9 mouse cellular contexts compared by ENCODE assay signal in the genomic region with DNA sequence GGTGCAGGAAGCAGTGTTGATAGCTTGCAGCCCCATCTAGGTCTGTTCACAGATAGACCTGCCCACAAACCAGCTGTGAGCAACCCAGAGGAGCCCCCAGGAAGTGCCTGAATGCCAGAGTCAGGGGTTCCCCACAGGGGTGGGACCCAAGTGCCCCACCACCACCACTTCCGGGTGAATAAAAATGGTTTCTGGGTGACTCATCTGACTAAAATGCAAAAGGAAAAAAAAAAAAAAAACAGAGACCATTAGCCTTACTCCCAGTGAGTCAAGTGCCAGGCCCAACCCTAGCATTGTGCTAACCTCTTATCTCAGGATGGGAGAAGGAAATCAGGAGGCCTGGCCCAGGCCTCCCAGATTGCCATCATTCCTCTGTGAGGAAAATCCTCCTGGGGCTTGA. TPM values are rescaled to one million over a fixed set of nuclear protein-coding genes. Genes with fewer than 3 reads are reported as not detected.
DNase-seq lines count a peak whose midpoint lies in the region; ATAC-seq and TF ChIP-seq lines count a peak whose summit lies in the region.
"Had no signal": no experiment of that assay in that cellular context is flagged by ENCODE, and none has a peak within 500 bp of the region (broad histone marks: within the 10 kb centered on the region; RNA-seq: fewer than 3 reads in every experiment).

No protein-coding gene starts in this region.

- H3ac ChIP-seq in C2C12 (ENCODE audit: control insufficient read depth, insufficient read length, low read depth), result no peak overlapping the region

- no peaks in the 10 kb centered on the region for H3K36me3 ChIP-seq in C2C12 (ENCODE audit: control insufficient read depth, insufficient read depth)

- no peak for TF ChIP-seq CTCF in C2C12 (IDR thresholded peaks at IDR 0.05; ENCODE audit: control insufficient read depth, insufficient read depth, insufficient read length)
- no peak for TF ChIP-seq CTCF in Patski (IDR thresholded peaks at IDR 0.05)

- POLR2A ChIA-PET in Patski (lab: Charles Lee), result interaction anchor here (1.2 to 1.8 kb wide), 2 partner anchors 12 to 13 kb away, joined by 3 to 7 read pairs; no protein-coding TSS in a partner anchor

- H3K79me2 ChIP-seq in C2C12 (ENCODE audit: control insufficient read depth, insufficient read depth), result no peaks in the 10 kb centered on the region

- in situ Hi-C loops in Patski (cut with MboI; ENCODE audit: low pct_unique_long_range_greater_than_20kb), result no loop called here

- no peak overlapping the region for H3K4me3 ChIP-seq in C2C12 (ENCODE audit: insufficient read depth, poor library complexity, severe bottlenecking)

- H3K79me3 ChIP-seq in C2C12 (ENCODE audit: low read depth), result no peaks in the 10 kb centered on the region

- H3K27me3 ChIP-seq in C2C12 (ENCODE audit: control insufficient read depth, insufficient read depth, insufficient read length) (no peaks in the 10 kb centered on the region), Patski (no peaks in the 10 kb centered on the region)

- peak; percentile 41 for ATAC-seq in Patski
- ATAC-seq in neutrophil, adult 5-6 weeks (ENCODE audit: extremely low read depth, insufficient number of reproducible peaks, low FRiP score, poor library complexity, severe bottlenecking), result peak; percentile 44; the same call in 1 of the 2 replicates

- no peak for DNase-seq in Patski (ENCODE audit: low read depth, low spot score)
- DNase-seq in induced T-regulatory cell, adult 2 months (ENCODE audit: low read depth), result peak; percentile 85
- DNase-seq in layer of hippocampus, adult 8-10 months (ENCODE audit: low spot score in 2 of 2), result no peak
- DNase-seq in cerebellum, adult 9-11 months, result no peak
- no peak for DNase-seq in adrenal gland, adult 18-20 months (ENCODE audit: low spot score in 2 of 2)
- DNase-seq in ovary, postnatal 10 days (ENCODE audit: low spot score), result no peak

- CTCF ChIA-PET in Patski (lab: Charles Lee), result interaction anchor here (0.7 to 1.7 kb wide), 5 partner anchors 9 to 48 kb away, joined by 3 to 4 read pairs (median 3); no protein-coding TSS in a partner anchor

TF ChIP-seq in C2C12, 6 proteins besides CTCF, POLR2A, EP300 and RAD21:
- TF ChIP-seq MAX (IDR thresholded peaks at IDR 0.05) (no peak), CEBPB (IDR thresholded peaks at IDR 0.05; ENCODE audit: low read depth) (no peak), MYOD1 (IDR thresholded peaks at IDR 0.05; ENCODE audit: control insufficient read depth, insufficient read length, low read depth) (peak; percentile 23), MYOG (IDR thresholded peaks at IDR 0.05; ENCODE audit: control insufficient read depth, extremely low read depth, insufficient read length) (no peak), USF1 (IDR thresholded peaks at IDR 0.05; ENCODE audit: low read depth) (no peak), FOSL1 (IDR thresholded peaks at IDR 0.05; ENCODE audit: insufficient read depth, low read length, poor library complexity, severe bottlenecking) (peak; percentile 40)

RNA-seq across cellular contexts. Expression of a gene that starts 21.5 kb away (rescaled TPM):
- polyA plus RNA-seq in C2C12 (2012; fragmentation: generic; extraction: Trizol), result 5.5 TPM
- 0.54 TPM for polyA plus RNA-seq in Patski (2021)
- total RNA-seq in neutrophil, adult 5-6 weeks (2017), result 32.3 and 35.3 TPM in 2 replicates
- 10 to 100 TPM; 58.8 to 84.9 (median 66.0) TPM for total RNA-seq in layer of hippocampus, adult 8-10 months (2022)
- total RNA-seq in adrenal gland, adult 18-20 months (2021), result 1 to 10 TPM; 4.8 to 6.9 TPM

RNA-seq across cellular contexts. Expression of a gene that starts 26.7 kb away (rescaled TPM):
- polyA plus RNA-seq in C2C12 (2012; fragmentation: generic; extraction: Trizol), result 0.09 TPM
- polyA plus RNA-seq in Patski (2021), result not detected
- 0.47 and 0.74 TPM in 2 replicates for total RNA-seq in neutrophil, adult 5-6 weeks (2017)
- total RNA-seq in layer of hippocampus, adult 8-10 months (2022), result not detected
- not detected for total RNA-seq in adrenal gland, adult 18-20 months (2021)
- polyA plus RNA-seq: liver, embryonic 14.5 days had no signal
